Mouse (Mus musculus): Measurements from ENCODE around the gene Hmcn2.

- TF ChIP-seq GATA1 (IDR thresholded peaks at IDR 0.05; ENCODE audit: borderline replicate concordance, low read length) = no peak
- TF ChIP-seq FLI1 (IDR thresholded peaks at IDR 0.05; ENCODE audit: low read length) = no peak
These were observed 45.1 kb downstream of the Hmcn2 start for GRCm38 (mm10) chr2:31359316-31359715.
